Mouse (Mus musculus) erythroblast, embryonic 14.5 days (primary cell): ENCODE data around the gene Uckl1. TPM values are rescaled to one million over a fixed set of nuclear protein-coding genes. Genes with fewer than 3 reads are reported as not detected.
A peak's percentile ranks its signal among the peaks of the same experiment; 100 is the strongest.

Experiments
- H3K27me3 ChIP-seq: 2 replicates; pipeline ENCODE4 v1.6.1; 2012; ENCODE audit warnings: inconsistent platforms; ENCODE audit not compliant: control insufficient read depth
- H3K36me3 ChIP-seq: 2 replicates; pipeline ENCODE4 v1.6.1; 2012; ENCODE audit warnings: mild to moderate bottlenecking, inconsistent platforms; ENCODE audit not compliant: control insufficient read depth
- H3K4me1 ChIP-seq: 2 replicates; pipeline ENCODE4 v1.6.1; 2012; ENCODE audit warnings: inconsistent platforms; ENCODE audit not compliant: control insufficient read depth
- H3K4me3 ChIP-seq: replicated peaks from 2 replicates; pipeline ENCODE3; 2012; ENCODE audit warnings: moderate library complexity, mild to moderate bottlenecking, inconsistent platforms
- H3K9me3 ChIP-seq: 2 replicates; pipeline ENCODE4 v1.6.1; 2012; ENCODE audit warnings: low read length, inconsistent platforms, mixed read lengths; ENCODE audit not compliant: control insufficient read depth
- GATA1 ChIP-seq: IDR thresholded peaks from 2 replicates; pipeline ENCODE4 v1.6.1; 2012; ENCODE audit warnings: low read length, inconsistent platforms, mixed read lengths
- TAL1 ChIP-seq: IDR thresholded peaks from 3 replicates; pipeline ENCODE4 v1.6.1; 2012; ENCODE audit warnings: low read length, inconsistent platforms, mixed read lengths
- polyA plus RNA-seq: library from polyadenylated mRNA; stranded (reverse); fragments of >175 nt; gene quantifications from 2 replicates; pipeline ENCODE4 v1.2.3, GENCODE M21; 2012

Uckl1 gene
- 1.5 and 1.9 TPM in 2 replicates for polyA plus RNA-seq

- H3K9me3 ChIP-seq, result no peaks in the 10 kb centered on the region
- no peaks in the 10 kb centered on the region for H3K27me3 ChIP-seq
- H3K4me1 ChIP-seq, result peaks cover 58% of the 10 kb centered on the region
- no peak within 1 kb of the TSS for H3K4me3 ChIP-seq
- TF ChIP-seq GATA1 (no peak), TAL1 (no peak)
- peaks cover 61% of the 10 kb centered on the region for H3K36me3 ChIP-seq
These were observed at the start of gene Uckl1 for GRCm38 (mm10) chr2:181584411-181584942. TSS of gene Uckl1 (minus strand) at chr2:181584892.

DNA sequence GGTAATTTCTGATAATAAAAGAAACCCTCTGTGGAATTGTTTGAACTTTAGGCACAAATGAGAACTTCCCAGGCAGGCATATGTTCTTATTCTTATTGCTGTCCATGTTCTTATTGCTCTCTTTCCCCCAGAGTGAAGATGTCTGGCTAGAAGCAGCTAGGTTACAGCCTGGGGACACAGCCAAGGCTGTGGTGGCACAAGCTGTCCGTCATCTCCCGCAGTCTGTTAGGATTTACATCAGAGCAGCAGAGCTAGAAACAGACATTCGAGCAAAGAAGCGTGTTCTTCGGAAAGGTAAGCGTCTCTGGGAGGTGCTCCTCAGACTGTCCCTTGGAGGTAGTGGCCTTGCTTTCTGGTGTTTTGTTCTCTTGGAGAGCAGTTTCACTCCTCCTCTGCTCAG, 47.9 kb upstream of the Uckl1 start:
- TF ChIP-seq GATA1, result no peak
- TF ChIP-seq TAL1, result no peak
- Histone ChIP-seq H3K36me3 (peaks cover 78% of the 10 kb centered on the region), H3K4me3 (no peak overlapping the region), H3K4me1 (no peaks in the 10 kb centered on the region), H3K27me3 (no peaks in the 10 kb centered on the region), H3K9me3 (no peaks in the 10 kb centered on the region)

DNA sequence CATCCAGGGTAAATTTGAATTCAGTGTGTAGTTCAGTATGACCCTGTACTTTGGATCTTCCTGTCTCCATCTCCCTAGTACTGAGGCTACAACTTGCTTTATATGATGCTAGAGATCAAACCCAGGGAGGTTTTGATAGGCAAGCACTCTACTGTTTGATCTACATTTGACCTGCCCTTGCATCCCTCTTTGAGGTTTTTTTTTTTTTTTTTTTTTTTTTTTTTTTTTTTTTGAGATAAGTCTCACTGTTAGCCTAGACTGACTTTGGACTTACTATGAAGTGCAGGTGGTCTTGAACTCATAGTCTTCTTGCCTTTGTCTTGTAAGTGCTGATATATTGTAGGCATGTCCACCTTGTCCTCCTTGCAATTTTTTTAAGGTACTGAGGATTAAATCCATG, 43.8 kb upstream of the Uckl1 start:
- Histone ChIP-seq H3K4me1 (peaks cover 3% of the 10 kb centered on the region; the same call in 1 of the 2 replicates), H3K9me3 (no peaks in the 10 kb centered on the region), H3K27me3 (no peaks in the 10 kb centered on the region), H3K4me3 (no peak overlapping the region), H3K36me3 (peaks cover 65% of the 10 kb centered on the region)
- no peak for TF ChIP-seq TAL1
- no peak for TF ChIP-seq GATA1

GRCm38 (mm10) chr2:181623401-181623800, 38.7 kb upstream of the Uckl1 start:
- TF ChIP-seq TAL1 (no peak), GATA1 (no peak)

GRCm38 (mm10) chr2:181618761-181619495, 34.2 kb upstream of the Uckl1 start:
- TF ChIP-seq GATA1 (no peak), TAL1 (no peak)
- Histone ChIP-seq H3K4me1 (no peaks in the 10 kb centered on the region), H3K9me3 (no peaks in the 10 kb centered on the region), H3K27me3 (no peaks in the 10 kb centered on the region), H3K4me3 (no peak overlapping the region), H3K36me3 (peaks cover 71% of the 10 kb centered on the region)

More at GRCm38 (mm10) chr2:181623401-181623800, 38.7 kb upstream of the Uckl1 start:
- no peak overlapping the region for H3K4me3 ChIP-seq
- no peaks in the 10 kb centered on the region for H3K27me3 ChIP-seq
- H3K36me3 ChIP-seq, result peaks cover 66% of the 10 kb centered on the region
- H3K9me3 ChIP-seq, result no peaks in the 10 kb centered on the region
- H3K4me1 ChIP-seq, result peaks cover 3% of the 10 kb centered on the region; the same call in 1 of the 2 replicates

- Histone ChIP-seq H3K4me1 (peaks cover 53% of the 10 kb centered on the region), H3K9me3 (no peaks in the 10 kb centered on the region; the same call in 1 of the 2 replicates), H3K27me3 (peaks cover 28% of the 10 kb centered on the region), H3K36me3 (peaks cover 4% of the 10 kb centered on the region), H3K4me3 (peak overlapping the region; percentile 84)
- TF ChIP-seq TAL1, result no peak
- TF ChIP-seq GATA1, result no peak
These were observed 17.7 kb upstream of the Uckl1 start for GRCm38 (mm10) chr2:181602367-181602766.

GRCm38 (mm10) chr2:181601751-181602145, 17.1 kb upstream of the Uckl1 start:
- H3K36me3 ChIP-seq, result peaks cover 4% of the 10 kb centered on the region
- peaks cover 33% of the 10 kb centered on the region for H3K27me3 ChIP-seq
- H3K9me3 ChIP-seq, result no peaks in the 10 kb centered on the region; the same call in 1 of the 2 replicates
- H3K4me1 ChIP-seq, result peaks cover 57% of the 10 kb centered on the region
- no peak for TF ChIP-seq TAL1
- TF ChIP-seq GATA1, result no peak
- peak overlapping the region; percentile 84 for H3K4me3 ChIP-seq

- H3K27me3 ChIP-seq, result peaks cover 36% of the 10 kb centered on the region
- peak overlapping the region; percentile 84 for H3K4me3 ChIP-seq
- TF ChIP-seq GATA1 (no peak), TAL1 (no peak)
- peaks cover 4% of the 10 kb centered on the region for H3K36me3 ChIP-seq
- H3K9me3 ChIP-seq, result no peaks in the 10 kb centered on the region; the same call in 1 of the 2 replicates
- peaks cover 57% of the 10 kb centered on the region for H3K4me1 ChIP-seq
These were observed 16.4 kb upstream of the Uckl1 start for GRCm38 (mm10) chr2:181600828-181601750.
